Mouse (Mus musculus) embryo, embryonic 11 days (tissue): ENCODE measurements around the gene Dlx3.

Source experiments
- DNase-seq: peaks from one replicate; pipeline ENCODE4 v3.0.0-alpha.2; 2015

Gene Dlx3

GRCm38 (mm10) chr11:95157872-95158271 is 38.0 kb downstream of the Dlx3 start:
- no peak for DNase-seq

- no peak for DNase-seq
Measured at GRCm38 (mm10) chr11:95159763-95160371, 39.9 kb downstream of the Dlx3 start.

- DNase-seq: no peak
Measured at GRCm38 (mm10) chr11:95160693-95161092, 40.8 kb downstream of the Dlx3 start.

GRCm38 (mm10) chr11:95161708-95162107 is 41.8 kb downstream of the Dlx3 start:
- DNase-seq: no peak

- no peak for DNase-seq
Measured at GRCm38 (mm10) chr11:95165857-95166256, 45.9 kb downstream of the Dlx3 start.
